Mouse (Mus musculus) kidney, adult 10 weeks (tissue): Measurements from ENCODE around the gene Sostdc1. TPM values are rescaled to one million over a fixed set of nuclear protein-coding genes. Genes with fewer than 3 reads are reported as not detected.

Experiments
- polyA plus RNA-seq: library from polyadenylated mRNA; stranded (reverse); fragments of 350-450 nt; fragmentation: Illumina TruSeq; extraction: RNeasy Lipid Tissue Mini Kit (QIAGEN cat#74804); gene quantifications from one replicate; pipeline ENCODE4 v1.2.3, GENCODE M21; 2014; ENCODE audit warnings: low read depth, low replicate concordance

Sostdc1 gene
- 233 TPM for polyA plus RNA-seq

DNA sequence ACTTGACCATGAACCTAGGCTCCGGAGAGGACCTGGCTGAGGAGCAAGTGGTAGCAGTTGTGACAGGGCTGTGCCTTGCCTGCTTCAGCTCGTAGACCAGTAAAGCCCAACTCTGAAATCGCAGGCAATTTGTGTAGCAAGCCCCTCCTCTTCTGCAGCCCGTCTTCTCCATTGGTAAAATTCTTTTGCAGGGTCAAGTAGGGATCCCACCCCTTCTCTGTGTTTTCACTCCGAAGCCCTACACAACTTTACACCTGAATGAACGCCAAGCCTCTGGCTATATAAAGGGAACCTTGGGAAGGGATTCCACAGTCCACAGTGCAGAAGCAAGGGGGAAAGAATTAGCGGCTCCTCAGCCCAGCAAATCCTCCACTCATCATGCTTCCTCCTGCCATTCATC is at the start of gene Sostdc1:
TSS of gene Sostdc1 (plus strand) at position 224 of the 400 bp plus-strand sequence.

Other genes starting within 250 kb of the Sostdc1 start
- gene Ankmy2, start 157.0 kb upstream of the Sostdc1 start, polyA plus RNA-seq = 49.2 TPM
- 30.9 TPM for gene Bzw2, start 156.1 kb upstream of the Sostdc1 start, polyA plus RNA-seq
- gene Lrrc72, start 60.7 kb upstream of the Sostdc1 start, polyA plus RNA-seq = not detected
- 16.0 TPM for gene Ispd, start 67.3 kb downstream of the Sostdc1 start, polyA plus RNA-seq
- 1.4 TPM for gene D630036H23Rik, start 68.0 kb downstream of the Sostdc1 start, polyA plus RNA-seq